Mouse (Mus musculus) hindbrain, postnatal 0 days (tissue): ENCODE measurements around the gene Stat2. TPM values are rescaled to one million over a fixed set of nuclear protein-coding genes. Genes with fewer than 3 reads are reported as not detected.
"Not testable (repeated sequence)": the region's sequence is repeated elsewhere in the genome, so short reads cannot be mapped to it uniquely, and the experiment has no call there.

ENCODE experiments used
- ATAC-seq: fragments of 200-750 bp; cut with Nextera tagmentation; 2 replicates; pipeline ENCODE4 v1.8.0; 2017; ENCODE audit warnings: mild to moderate bottlenecking, moderate TSS enrichment, moderate library complexity
- DNase-seq: peaks from one replicate; pipeline ENCODE4 v3.0.0-alpha.2; 2015; ENCODE audit warnings: low spot score
- H3K27ac ChIP-seq: fragments of 300-500 bp; sonication (generic); 2 replicates; pipeline ENCODE4 v1.5.1; 2014; ENCODE audit warnings: mild to moderate bottlenecking
- H3K27me3 ChIP-seq: fragments of 300-500 bp; sonication (generic); 2 replicates; pipeline ENCODE4 v1.6.1; 2014; ENCODE audit warnings: low read length, mixed read lengths; ENCODE audit not compliant: insufficient read depth
- H3K36me3 ChIP-seq: fragments of 300-500 bp; sonication (generic); 2 replicates; pipeline ENCODE4 v1.6.1; 2014; ENCODE audit warnings: low read length, mixed read lengths; ENCODE audit not compliant: insufficient read depth
- H3K4me1 ChIP-seq: fragments of 300-500 bp; sonication (generic); 2 replicates; pipeline ENCODE4 v1.6.1; 2014; ENCODE audit warnings: antibody characterized with exemption, low read length, mixed read lengths; ENCODE audit not compliant: insufficient read depth
- H3K4me2 ChIP-seq: fragments of 300-500 bp; sonication (generic); 2 replicates; pipeline ENCODE4 v1.6.1; 2014; ENCODE audit warnings: low read depth, mild to moderate bottlenecking, low read length, moderate library complexity, mixed read lengths
- H3K4me3 ChIP-seq: fragments of 300-500 bp; sonication (generic); 2 replicates; pipeline ENCODE4 v1.5.1; 2014; ENCODE audit warnings: low read length
- H3K9ac ChIP-seq: fragments of 300-500 bp; sonication (generic); replicated peaks from 2 replicates; pipeline ENCODE4 v1.6.1; 2014; ENCODE audit warnings: mild to moderate bottlenecking, low read length, moderate library complexity, mixed read lengths
- H3K9me3 ChIP-seq: fragments of 300-500 bp; sonication (generic); 2 replicates; pipeline ENCODE4 v1.6.1; 2016; ENCODE audit warnings: low read length, mixed read lengths
- CTCF ChIP-seq: IDR thresholded peaks from 2 replicates; pipeline ENCODE4 v1.5.1; 2016; ENCODE audit warnings: antibody characterized with exemption, control low read depth, low read depth
- WGBS: fragments of 180-500 bp; shearing (Covaris S2); extraction: QIAGEN DNeasy Blood & Tissue Kit; methylation state at CpG from one replicate; pipeline ENCODE4 v1.1.7; 2014; 5-methylcytosine and 5-hydroxymethylcytosine counted together
- polyA plus RNA-seq: library from polyadenylated mRNA; unstranded; fragments of >200 nt; fragmentation: Nextera tagmentation; extraction: Ambion mirVana; gene quantifications from 2 replicates; pipeline ENCODE4 v1.2.1, GENCODE M21; 2015
- total RNA-seq: library from RNA; depleted of rRNA; stranded (reverse); fragments of >200 nt; gene quantifications from 2 replicates; pipeline ENCODE4 v1.2.3, GENCODE M21; 2014

The Stat2 gene
- total and polyA plus RNA-seq, 2 experiments from 2014 or later = 8.5 to 9.7 TPM

- peak overlapping the region; percentile 68 for H3K4me3 ChIP-seq
- no peak for ATAC-seq
- H3K27ac ChIP-seq = peak overlapping the region; percentile 98
- no peak for TF ChIP-seq CTCF
- H3K4me2 ChIP-seq = peak overlapping the region; percentile 82
- 86% methylated on average over 8 of the region's 8 CpGs for WGBS
- no peaks in the 10 kb centered on the region for H3K27me3 ChIP-seq
- peaks cover 35% of the 10 kb centered on the region for H3K36me3 ChIP-seq
- no peak for DNase-seq
- peaks cover 11% of the 10 kb centered on the region; the same call in 1 of the 2 replicates for H3K4me1 ChIP-seq
- H3K9me3 ChIP-seq = no peaks in the 10 kb centered on the region
- H3K9ac ChIP-seq = peak overlapping the region; percentile 87
Observed at GRCm38 (mm10) chr10:128323516-128323915, 53.2 kb downstream of the Stat2 start.

- 94% methylated on average over 8 of the region's 8 CpGs for WGBS
- no peak overlapping the region for H3K27ac ChIP-seq
Observed at GRCm38 (mm10) chr10:128326825-128327224, 56.5 kb downstream of the Stat2 start.

GRCm38 (mm10) chr10:128327610-128328009, 57.3 kb downstream of the Stat2 start:
- Histone ChIP-seq H3K9ac (no peak overlapping the region), H3K4me3 (no peak overlapping the region), H3K9me3 (no peaks in the 10 kb centered on the region), H3K4me1 (peaks cover 11% of the 10 kb centered on the region; the same call in 1 of the 2 replicates), H3K4me2 (no peak overlapping the region), H3K36me3 (peaks cover 20% of the 10 kb centered on the region), H3K27ac (no peak overlapping the region), H3K27me3 (no peaks in the 10 kb centered on the region)
- no peak for DNase-seq
- no peak for ATAC-seq
- peak; percentile 20; the same call in 1 of the 2 replicates for TF ChIP-seq CTCF
- WGBS = 88% methylated on average over 10 of the region's 10 CpGs

More at GRCm38 (mm10) chr10:128326825-128327224, 56.5 kb downstream of the Stat2 start:
- H3K4me3 ChIP-seq = no peak overlapping the region
- DNase-seq (no peak), ATAC-seq (no peak)
- H3K4me1 ChIP-seq = peaks cover 11% of the 10 kb centered on the region; the same call in 1 of the 2 replicates
- H3K9me3 ChIP-seq = no peaks in the 10 kb centered on the region
- TF ChIP-seq CTCF = no peak
- no peak overlapping the region for H3K4me2 ChIP-seq
- peaks cover 20% of the 10 kb centered on the region for H3K36me3 ChIP-seq
- H3K27me3 ChIP-seq = no peaks in the 10 kb centered on the region
- H3K9ac ChIP-seq = no peak overlapping the region

- WGBS = 72% methylated on average over 6 of the region's 6 CpGs
- not testable (repeated sequence) for H3K4me3 ChIP-seq, H3K27ac ChIP-seq, H3K36me3 ChIP-seq, H3K4me2 ChIP-seq, DNase-seq, ATAC-seq, H3K4me1 ChIP-seq, H3K9me3 ChIP-seq, H3K9ac ChIP-seq, H3K27me3 ChIP-seq
Observed at GRCm38 (mm10) chr10:128332358-128333249, 62.2 kb downstream of the Stat2 start.

GRCm38 (mm10) chr10:128335582-128335981, 65.2 kb downstream of the Stat2 start:
- TF ChIP-seq CTCF = peak; percentile 83
- Histone ChIP-seq H3K36me3 (no peaks in the 10 kb centered on the region), H3K4me3 (no peak overlapping the region), H3K4me1 (peaks cover 7% of the 10 kb centered on the region; the same call in 1 of the 2 replicates), H3K27me3 (no peaks in the 10 kb centered on the region), H3K4me2 (no peak overlapping the region), H3K27ac (no peak overlapping the region), H3K9ac (no peak overlapping the region), H3K9me3 (no peaks in the 10 kb centered on the region)
- WGBS = under 1% methylated on average over 4 of the region's 4 CpGs
- peak; percentile 76 for DNase-seq
- ATAC-seq = no peak

GRCm38 (mm10) chr10:128336195-128336594, 65.8 kb downstream of the Stat2 start:
- H3K27me3 ChIP-seq = no peaks in the 10 kb centered on the region
- WGBS = 96% methylated on average over 3 of the region's 3 CpGs
- peaks cover 7% of the 10 kb centered on the region; the same call in 1 of the 2 replicates for H3K4me1 ChIP-seq
- no peaks in the 10 kb centered on the region for H3K9me3 ChIP-seq
- H3K9ac ChIP-seq = no peak overlapping the region
- no peak overlapping the region for H3K4me2 ChIP-seq
- no peak overlapping the region for H3K27ac ChIP-seq
- DNase-seq (no peak), ATAC-seq (no peak)
- no peak overlapping the region for H3K4me3 ChIP-seq
- no peak for TF ChIP-seq CTCF
- no peaks in the 10 kb centered on the region for H3K36me3 ChIP-seq

GRCm38 (mm10) chr10:128336597-128336996, 66.2 kb downstream of the Stat2 start:
- peak overlapping the region; percentile 95; the same call in 1 of the 2 replicates for H3K27ac ChIP-seq
- ATAC-seq = no peak
- H3K4me1 ChIP-seq = peaks cover 10% of the 10 kb centered on the region; the same call in 1 of the 2 replicates
- no peaks in the 10 kb centered on the region for H3K36me3 ChIP-seq
- no peak for DNase-seq
- no peaks in the 10 kb centered on the region for H3K27me3 ChIP-seq
- no peaks in the 10 kb centered on the region for H3K9me3 ChIP-seq
- TF ChIP-seq CTCF = no peak
- no peak overlapping the region for H3K9ac ChIP-seq
- H3K4me2 ChIP-seq = no peak overlapping the region
- no peak overlapping the region for H3K4me3 ChIP-seq
- 87% methylated on average over 3 of the region's 3 CpGs for WGBS
